Mouse (Mus musculus) intestine, embryonic 15.5 days (tissue): Measurements from ENCODE around the gene Pde3a. TPM values are rescaled to one million over a fixed set of nuclear protein-coding genes. Genes with fewer than 3 reads are reported as not detected.
"Not testable (repeated sequence)": the region's sequence is repeated elsewhere in the genome, so short reads cannot be mapped to it uniquely, and the experiment has no call there.

Experiments used
- ATAC-seq: fragments of 200-750 bp; cut with Nextera tagmentation; 2 replicates; pipeline ENCODE4 v1.8.0; 2017; ENCODE audit warnings: moderate TSS enrichment, moderate library complexity
- H3K27ac ChIP-seq: fragments of 300-500 bp; sonication (generic); 2 replicates; pipeline ENCODE4 v1.5.1; 2015; ENCODE audit warnings: mild to moderate bottlenecking, inconsistent platforms
- H3K27me3 ChIP-seq: fragments of 300-500 bp; sonication (generic); replicated peaks from 2 replicates; pipeline ENCODE4 v1.6.1; 2015; ENCODE audit warnings: inconsistent platforms
- H3K36me3 ChIP-seq: fragments of 300-500 bp; sonication (generic); 2 replicates; pipeline ENCODE4 v1.6.1; 2015; ENCODE audit warnings: inconsistent platforms
- H3K4me1 ChIP-seq: fragments of 300-500 bp; sonication (generic); replicated peaks from 2 replicates; pipeline ENCODE4 v1.6.1; 2015; ENCODE audit warnings: inconsistent platforms
- H3K4me2 ChIP-seq: fragments of 300-500 bp; sonication (generic); replicated peaks from 2 replicates; pipeline ENCODE4 v1.6.1; 2015; ENCODE audit warnings: mild to moderate bottlenecking, inconsistent platforms
- H3K4me3 ChIP-seq: fragments of 300-500 bp; sonication (generic); replicated peaks from 2 replicates; pipeline ENCODE4 v1.5.1; 2015; ENCODE audit warnings: inconsistent platforms
- H3K9ac ChIP-seq: fragments of 300-500 bp; sonication (generic); 2 replicates; pipeline ENCODE4 v1.6.1; 2015; ENCODE audit warnings: inconsistent platforms
- H3K9me3 ChIP-seq: fragments of 300-500 bp; sonication (generic); 2 replicates; pipeline ENCODE4 v1.6.1; 2016; ENCODE audit warnings: inconsistent platforms
- WGBS: fragments of 180-500 bp; shearing (Covaris S2); methylation state at CpG from one replicate; pipeline ENCODE4 v1.1.7; 2015; 5-methylcytosine and 5-hydroxymethylcytosine counted together
- polyA plus RNA-seq: library from polyadenylated mRNA; unstranded; fragments of >200 nt; fragmentation: Nextera tagmentation; extraction: Ambion mirVana; gene quantifications from 2 replicates; pipeline ENCODE4 v1.2.1, GENCODE M21; 2015

Pde3a gene
- polyA plus RNA-seq, 1 experiment from 2014 or later, result 20.8 TPM

DNA sequence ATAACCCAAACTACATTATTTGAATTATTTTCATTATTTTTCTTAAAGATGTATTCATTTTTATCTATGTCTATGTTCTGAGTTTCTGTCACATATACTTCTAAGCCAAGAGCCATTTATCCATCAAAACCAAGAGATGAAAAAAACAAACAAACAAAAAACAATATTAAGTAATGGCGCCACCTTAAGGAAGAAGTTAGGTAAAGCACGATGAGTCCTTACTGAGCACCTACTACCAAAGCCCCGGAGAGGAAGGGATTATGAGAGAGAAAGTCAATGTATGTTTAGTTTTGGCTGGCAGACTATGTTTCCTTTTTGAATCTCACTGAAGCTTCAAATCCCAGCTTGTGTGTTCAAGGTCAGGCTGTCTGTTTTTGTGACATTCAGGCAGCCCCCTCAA lies 60.8 kb downstream of the Pde3a start:
- Histone ChIP-seq H3K4me1 (peaks cover 17% of the 10 kb centered on the region; the same call in 1 of the 2 replicates), H3K9ac (no peak overlapping the region), H3K27ac (no peak overlapping the region), H3K27me3 (no peaks in the 10 kb centered on the region), H3K36me3 (0 out of 2 replicates have a peak, but pooled peaks cover 2% of the 10 kb centered on the region), H3K4me3 (no peak overlapping the region), H3K9me3 (no peaks in the 10 kb centered on the region), H3K4me2 (no peak overlapping the region)
- ATAC-seq, result no peak
- WGBS, result 41% methylated on average over 3 of the region's 3 CpGs

DNA sequence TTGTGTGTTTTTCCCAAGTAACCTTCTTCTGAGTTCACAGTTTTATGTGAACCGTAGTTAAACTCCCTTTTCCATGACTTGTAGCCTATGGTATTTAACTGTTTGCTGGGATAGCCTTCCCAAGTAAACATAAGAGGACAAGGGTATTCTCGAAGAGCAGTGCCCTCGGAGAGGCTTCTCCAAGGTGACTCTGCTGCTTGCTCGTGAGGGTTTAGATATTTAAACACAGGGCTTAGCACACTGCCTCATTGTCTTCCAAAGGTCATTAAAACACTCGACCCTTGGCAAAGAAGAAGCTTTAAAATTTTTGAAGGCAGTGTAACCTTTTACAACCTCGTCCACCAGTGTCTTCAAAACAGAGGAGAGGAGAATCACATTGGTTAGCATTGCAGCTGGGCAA lies 61.3 kb downstream of the Pde3a start:
- Histone ChIP-seq H3K36me3 (0 out of 2 replicates have a peak, but pooled peaks cover 2% of the 10 kb centered on the region), H3K27me3 (no peaks in the 10 kb centered on the region), H3K4me3 (no peak overlapping the region), H3K4me2 (no peak overlapping the region), H3K4me1 (peaks cover 12% of the 10 kb centered on the region; the same call in 1 of the 2 replicates), H3K27ac (no peak overlapping the region), H3K9me3 (no peaks in the 10 kb centered on the region), H3K9ac (no peak overlapping the region)
- no peak for ATAC-seq
- WGBS, result 26% methylated on average over 6 of the region's 6 CpGs

DNA sequence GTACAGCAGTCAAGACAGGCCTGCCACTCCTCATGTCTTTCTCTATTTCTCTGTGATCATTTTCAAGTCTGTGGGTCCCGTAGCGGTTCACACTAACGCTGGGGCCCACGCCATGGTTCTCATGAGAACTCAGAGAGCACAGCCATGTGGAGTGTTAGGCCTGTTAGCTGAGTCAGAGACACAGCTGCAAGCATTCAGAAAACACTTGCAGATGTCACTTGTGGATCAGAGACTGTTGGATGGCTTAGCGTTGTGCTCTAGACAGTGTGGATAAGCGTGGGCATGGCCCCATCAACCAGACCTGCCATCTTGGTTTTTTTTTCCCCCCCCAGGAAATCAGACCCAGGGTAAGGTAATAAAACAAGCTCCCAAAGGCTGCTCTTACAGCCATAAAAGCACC lies 62.5 kb downstream of the Pde3a start:
- H3K27ac ChIP-seq, result peak overlapping the region; percentile 7; the same call in 1 of the 2 replicates
- 0 out of 2 replicates have a peak, but pooled peaks cover 2% of the 10 kb centered on the region for H3K36me3 ChIP-seq
- 72% methylated on average over 6 of the region's 6 CpGs for WGBS
- H3K4me3 ChIP-seq, result no peak overlapping the region
- H3K9me3 ChIP-seq, result no peaks in the 10 kb centered on the region
- no peak overlapping the region for H3K4me2 ChIP-seq
- no peaks in the 10 kb centered on the region for H3K27me3 ChIP-seq
- ATAC-seq, result peak; percentile 55; the same call in 1 of the 2 replicates
- no peak overlapping the region for H3K9ac ChIP-seq
- peaks cover 10% of the 10 kb centered on the region; the same call in 1 of the 2 replicates for H3K4me1 ChIP-seq

DNA sequence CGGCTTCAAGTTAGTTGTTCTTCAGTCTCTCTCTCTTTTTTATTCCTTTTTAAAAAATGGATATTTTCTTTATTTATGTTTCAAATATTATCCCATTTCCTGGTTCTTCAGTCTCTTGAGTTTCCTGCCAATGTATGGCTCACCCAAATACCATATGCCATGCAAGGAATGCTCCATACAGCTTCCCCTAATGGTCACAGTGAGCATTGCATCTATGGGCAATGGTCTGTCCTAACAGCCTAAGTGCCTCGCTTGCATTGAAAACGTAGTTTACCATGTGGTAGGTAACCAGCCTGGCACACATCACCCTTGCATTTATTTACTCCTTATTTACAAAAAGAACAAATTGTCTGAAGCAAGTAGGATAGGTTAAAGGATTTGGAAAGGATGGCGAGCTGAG lies 64.0 kb downstream of the Pde3a start:
- H3K4me3 ChIP-seq, result no peak overlapping the region
- H3K27me3 ChIP-seq, result no peaks in the 10 kb centered on the region
- WGBS, result 89% methylated on average over 4 of the region's 4 CpGs
- H3K36me3 ChIP-seq, result 0 out of 2 replicates have a peak, but pooled peaks cover 2% of the 10 kb centered on the region
- no peak overlapping the region for H3K9ac ChIP-seq
- H3K27ac ChIP-seq, result no peak overlapping the region
- no peak overlapping the region for H3K4me2 ChIP-seq
- H3K9me3 ChIP-seq, result no peaks in the 10 kb centered on the region
- ATAC-seq, result no peak
- peaks cover 10% of the 10 kb centered on the region; the same call in 1 of the 2 replicates for H3K4me1 ChIP-seq

DNA sequence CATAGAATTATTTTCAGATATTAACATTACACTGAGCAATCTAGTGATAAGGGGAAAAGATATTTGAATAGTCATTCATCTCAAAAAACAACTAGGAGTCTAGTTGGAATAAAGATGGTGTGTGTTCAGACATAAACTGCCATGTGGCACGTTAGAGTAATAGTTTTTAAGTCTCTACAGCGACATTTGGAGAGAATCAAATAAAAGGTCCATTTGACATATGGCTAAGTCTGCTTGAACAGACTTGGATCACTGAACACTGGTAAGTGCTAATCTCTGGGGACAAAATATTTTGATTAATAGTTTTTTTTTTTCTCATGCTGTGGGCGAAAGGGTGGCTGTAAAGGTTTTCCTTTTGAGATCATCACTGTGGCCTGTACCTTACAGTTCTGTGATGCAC lies 69.4 kb downstream of the Pde3a start:
- Histone ChIP-seq H3K36me3 (0 out of 2 replicates have a peak, but pooled peaks cover under 1% of the 10 kb centered on the region), H3K9me3 (no peaks in the 10 kb centered on the region), H3K27ac (no peak overlapping the region), H3K4me2 (no peak overlapping the region), H3K4me3 (no peak overlapping the region), H3K9ac (no peak overlapping the region), H3K4me1 (no peaks in the 10 kb centered on the region), H3K27me3 (no peaks in the 10 kb centered on the region)
- 79% methylated on average over 3 of the region's 3 CpGs for WGBS
- no peak for ATAC-seq

DNA sequence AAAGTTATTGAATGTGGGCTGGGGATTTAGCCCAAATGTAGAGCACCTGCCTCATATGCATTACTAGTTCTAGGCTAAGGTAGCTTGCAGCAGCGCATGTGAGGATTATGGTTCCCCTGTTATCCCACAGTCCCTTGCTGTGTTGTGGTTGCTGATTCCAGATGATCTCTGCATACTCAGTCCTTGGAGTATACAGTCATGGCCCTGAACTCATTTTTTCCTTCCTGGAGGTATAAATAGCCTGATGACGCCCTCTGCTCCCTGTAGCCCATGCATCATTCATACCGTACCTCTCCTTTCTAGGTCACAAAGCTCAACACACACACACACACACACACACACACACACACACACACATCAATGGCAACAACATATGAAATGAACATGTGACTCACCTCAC lies 72.2 kb downstream of the Pde3a start:
- Histone ChIP-seq H3K27me3 (no peaks in the 10 kb centered on the region), H3K9ac (no peak overlapping the region), H3K4me2 (no peak overlapping the region), H3K4me3 (no peak overlapping the region), H3K36me3 (no peaks in the 10 kb centered on the region), H3K27ac (no peak overlapping the region), H3K9me3 (no peaks in the 10 kb centered on the region), H3K4me1 (no peaks in the 10 kb centered on the region)
- ATAC-seq, result no peak
- 80% methylated on average over 3 of the region's 3 CpGs for WGBS

DNA sequence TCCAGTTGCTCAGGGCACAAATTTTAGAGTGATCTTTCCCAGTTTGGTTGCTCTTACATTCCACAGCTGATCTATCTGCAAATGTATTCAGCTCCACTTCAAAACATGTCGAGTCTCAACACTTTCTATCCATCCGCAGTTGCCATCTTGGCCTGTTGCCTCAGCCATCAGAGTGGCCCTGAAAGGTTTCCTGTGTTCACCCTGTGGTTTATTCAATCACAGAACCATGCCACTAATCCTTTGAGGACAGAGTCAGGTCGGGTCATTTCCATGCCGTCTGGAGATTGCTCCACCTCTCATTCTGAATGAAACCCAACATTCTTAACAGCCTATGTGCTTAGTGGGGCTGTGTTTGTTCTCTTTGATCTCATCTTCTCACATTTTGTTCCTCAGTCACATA lies 73.9 kb downstream of the Pde3a start:
- no peak for ATAC-seq
- Histone ChIP-seq H3K4me3 (no peak overlapping the region), H3K9me3 (no peaks in the 10 kb centered on the region), H3K4me1 (no peaks in the 10 kb centered on the region), H3K36me3 (no peaks in the 10 kb centered on the region), H3K9ac (no peak overlapping the region), H3K27ac (no peak overlapping the region), H3K27me3 (no peaks in the 10 kb centered on the region), H3K4me2 (no peak overlapping the region)
- WGBS, result 50% methylated on average over 4 of the region's 4 CpGs

DNA sequence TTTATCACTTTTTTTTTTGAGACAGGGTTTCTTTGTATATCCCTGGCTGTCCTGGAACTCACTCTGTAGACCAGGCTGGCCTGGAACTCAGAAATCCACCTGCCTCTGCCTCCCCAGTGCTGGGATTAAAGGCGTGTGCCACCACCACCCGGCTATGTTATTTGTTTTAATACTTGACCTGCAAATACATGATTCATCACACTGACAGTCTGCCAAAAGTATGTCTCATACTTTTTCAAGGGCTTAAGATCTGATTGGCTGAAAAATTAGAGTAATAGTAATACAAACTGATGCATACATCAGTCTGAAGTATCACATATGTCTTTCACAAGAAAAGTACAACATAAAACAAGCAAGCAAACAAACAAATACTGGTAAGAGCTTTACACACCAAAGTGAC lies 78.1 kb downstream of the Pde3a start:
- H3K9me3 ChIP-seq, H3K4me2 ChIP-seq, H3K27ac ChIP-seq, H3K36me3 ChIP-seq, H3K4me3 ChIP-seq, H3K27me3 ChIP-seq, ATAC-seq, H3K4me1 ChIP-seq, H3K9ac ChIP-seq: not testable (repeated sequence)
- 82% methylated on average over 2 of the region's 2 CpGs for WGBS

DNA sequence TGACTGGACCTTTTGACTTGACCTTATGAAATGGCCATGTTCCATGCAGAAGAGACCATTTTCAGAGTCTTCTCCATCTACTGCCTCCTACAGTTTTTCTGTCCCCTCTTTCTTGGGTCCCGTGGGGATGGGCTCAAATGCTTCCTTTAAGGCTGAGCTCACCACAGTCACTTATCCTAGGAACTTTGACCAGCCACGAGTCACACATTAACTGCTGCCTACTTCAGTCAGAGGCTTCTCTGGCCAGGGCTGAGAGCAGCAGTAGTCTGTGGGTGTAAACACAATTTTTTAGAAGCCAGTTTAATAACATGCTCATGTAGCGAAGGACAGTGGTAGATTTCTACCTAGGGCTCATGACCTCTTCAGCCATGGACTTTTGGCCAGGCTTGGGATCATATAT lies 79.0 kb downstream of the Pde3a start:
- Histone ChIP-seq H3K9ac (no peak overlapping the region), H3K9me3 (no peaks in the 10 kb centered on the region), H3K27me3 (no peaks in the 10 kb centered on the region), H3K4me3 (no peak overlapping the region), H3K36me3 (no peaks in the 10 kb centered on the region), H3K4me2 (peak overlapping the region; percentile 18; the same call in 1 of the 2 replicates), H3K4me1 (0 out of 2 replicates have a peak, but pooled peaks cover 4% of the 10 kb centered on the region), H3K27ac (no peak overlapping the region)
- WGBS, result 70% methylated on average over 3 of the region's 3 CpGs
- peak; percentile 89 for ATAC-seq

DNA sequence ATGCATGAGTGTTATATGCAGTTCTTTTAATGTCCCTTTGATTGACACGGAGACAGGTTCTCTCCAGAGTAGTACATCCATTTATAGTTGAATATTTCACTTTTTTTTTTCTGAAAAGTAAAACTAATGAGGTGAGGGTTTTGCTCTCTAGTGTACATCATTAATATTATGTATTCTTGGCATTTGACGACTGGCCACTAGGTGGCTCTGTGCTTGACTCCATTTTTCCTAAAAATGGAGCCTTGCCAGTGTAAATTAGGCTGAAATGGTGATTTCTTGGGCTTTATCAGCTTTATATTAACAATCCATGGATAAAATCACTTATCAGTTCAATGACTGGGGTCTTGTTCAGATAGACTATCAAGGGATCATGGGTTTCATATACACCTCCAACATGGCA lies 82.4 kb downstream of the Pde3a start:
- no peaks in the 10 kb centered on the region for H3K9me3 ChIP-seq
- 0 out of 2 replicates have a peak, but pooled peaks cover 8% of the 10 kb centered on the region for H3K4me1 ChIP-seq
- H3K36me3 ChIP-seq, result no peaks in the 10 kb centered on the region
- no peak overlapping the region for H3K27ac ChIP-seq
- no peaks in the 10 kb centered on the region for H3K27me3 ChIP-seq
- no peak overlapping the region for H3K4me2 ChIP-seq
- H3K4me3 ChIP-seq, result no peak overlapping the region
- no peak for ATAC-seq
- 53% methylated on average over 2 of the region's 2 CpGs for WGBS
- no peak overlapping the region for H3K9ac ChIP-seq

DNA sequence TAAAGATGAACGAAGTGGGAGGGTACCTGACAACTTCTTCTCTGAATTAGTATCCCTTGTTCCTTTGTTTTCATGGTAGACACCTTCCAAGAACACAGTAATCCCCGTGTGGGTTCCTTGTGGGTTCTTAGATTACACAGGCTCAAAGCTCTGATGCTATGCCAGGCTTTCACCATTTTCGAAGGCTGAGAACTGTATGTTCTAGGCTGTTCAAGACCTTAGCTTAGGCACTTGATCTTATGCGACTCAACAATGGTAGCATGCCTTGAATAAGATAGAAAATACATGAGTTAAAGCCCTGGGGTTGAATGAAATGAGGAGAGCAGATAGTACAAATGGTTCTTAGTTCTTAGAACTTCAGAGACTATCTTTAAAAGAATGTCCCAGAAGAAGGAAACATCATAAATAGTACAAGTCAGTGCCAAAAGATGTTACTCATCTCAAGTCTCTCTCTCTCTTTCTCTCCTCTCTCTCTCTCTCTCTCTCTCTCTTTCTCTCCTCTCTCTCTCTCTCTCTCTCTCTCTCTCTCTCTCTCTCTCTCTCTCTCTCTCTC lies 83.6 kb downstream of the Pde3a start:
- H3K9me3 ChIP-seq, result no peaks in the 10 kb centered on the region
- no peak overlapping the region for H3K4me3 ChIP-seq
- 83% methylated on average over 4 of the region's 4 CpGs for WGBS
- no peak overlapping the region for H3K4me2 ChIP-seq
- 0 out of 2 replicates have a peak, but pooled peaks cover 8% of the 10 kb centered on the region for H3K4me1 ChIP-seq
- H3K36me3 ChIP-seq, result no peaks in the 10 kb centered on the region
- H3K9ac ChIP-seq, result no peak overlapping the region
- no peaks in the 10 kb centered on the region for H3K27me3 ChIP-seq
- H3K27ac ChIP-seq, result no peak overlapping the region
- no peak for ATAC-seq

DNA sequence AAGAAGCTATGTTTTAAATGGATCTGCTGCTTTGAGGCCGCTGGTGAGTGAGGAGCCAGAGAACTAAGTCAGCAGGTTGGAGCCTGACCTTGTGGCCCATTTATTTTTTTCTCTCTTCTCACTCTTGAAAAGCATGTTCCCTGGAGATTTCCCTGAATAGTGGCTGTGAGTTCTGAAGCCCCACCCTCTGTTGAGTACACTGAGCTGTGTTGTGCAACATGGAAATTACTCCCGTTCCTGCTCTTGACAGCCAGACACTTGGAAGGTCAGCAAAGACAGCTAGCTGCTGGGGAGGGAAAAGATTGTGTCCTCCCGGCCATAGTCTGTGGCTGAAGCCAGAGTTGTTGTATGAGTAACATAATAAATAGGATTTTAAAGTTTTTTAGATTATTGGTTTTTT lies 84.2 kb downstream of the Pde3a start:
- ATAC-seq, result peak; percentile 86
- 17% methylated on average over 3 of the region's 3 CpGs for WGBS

DNA sequence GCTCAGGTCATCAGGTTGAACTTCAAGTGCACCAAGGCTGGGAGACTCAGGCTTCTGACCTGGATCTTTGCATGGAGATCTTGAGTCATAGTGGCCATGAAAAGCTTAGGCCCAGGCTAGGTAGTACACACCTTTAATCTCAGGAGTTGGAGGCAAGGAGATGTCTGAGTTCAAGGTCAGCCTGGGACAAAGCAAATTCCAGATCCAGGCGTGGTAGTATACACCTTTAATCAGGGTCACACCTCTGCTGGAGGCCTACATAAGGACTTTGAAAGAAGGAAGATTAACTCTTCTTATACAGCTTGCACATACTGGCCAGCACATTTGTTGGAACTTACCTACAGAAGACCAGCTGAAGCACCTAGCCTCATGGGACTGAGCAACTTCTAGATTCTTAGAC lies 86.8 kb downstream of the Pde3a start:
- Histone ChIP-seq H3K4me2 (no peak overlapping the region), H3K27me3 (no peaks in the 10 kb centered on the region), H3K9me3 (no peaks in the 10 kb centered on the region), H3K36me3 (no peaks in the 10 kb centered on the region), H3K4me1 (0 out of 2 replicates have a peak, but pooled peaks cover 4% of the 10 kb centered on the region), H3K27ac (no peak overlapping the region), H3K9ac (no peak overlapping the region), H3K4me3 (no peak overlapping the region)
- peak; percentile 56 for ATAC-seq
- WGBS, result 30% methylated on average over 1 of the region's 1 CpGs

More for the DNA sequence above, 84.2 kb downstream of the Pde3a start:
- no peak overlapping the region for H3K4me3 ChIP-seq
- H3K4me1 ChIP-seq, result 0 out of 2 replicates have a peak, but pooled peaks cover 7% of the 10 kb centered on the region
- H3K27ac ChIP-seq, result no peak overlapping the region
- no peak overlapping the region for H3K4me2 ChIP-seq
- no peak overlapping the region for H3K9ac ChIP-seq
- H3K9me3 ChIP-seq, result no peaks in the 10 kb centered on the region
- H3K27me3 ChIP-seq, result no peaks in the 10 kb centered on the region
- no peaks in the 10 kb centered on the region for H3K36me3 ChIP-seq
